Mouse (Mus musculus) E14TG2a.4 (cell line): ENCODE results near the gene Zfp385b.
"Not testable (repeated sequence)": the region's sequence is repeated elsewhere in the genome, so short reads cannot be mapped to it uniquely, and the experiment has no call there.

Experiments used
- H3K27me3 ChIP-seq: 2 replicates; pipeline ENCODE4 v1.6.1; 2014; ENCODE audit warnings: low read length, control low read depth; ENCODE audit not compliant: insufficient read depth
- H3K36me3 ChIP-seq: 2 replicates; pipeline ENCODE4 v1.6.1; 2014; ENCODE audit warnings: low read length, control low read depth; ENCODE audit not compliant: insufficient read depth
- H3K4me1 ChIP-seq: replicated peaks from 2 replicates; pipeline ENCODE4 v1.6.1; 2014; ENCODE audit warnings: low read depth, low read length, control low read depth
- H3K4me3 ChIP-seq: replicated peaks from 2 replicates; pipeline ENCODE4 v1.5.1; 2014; ENCODE audit warnings: mild to moderate bottlenecking, low read length
- H3K9me3 ChIP-seq: 2 replicates; pipeline ENCODE4 v1.6.1; 2014; ENCODE audit warnings: low read length, control low read depth
- CTCF ChIP-seq: conservative IDR thresholded peaks from 2 replicates; pipeline ENCODE4 v1.5.1; 2014; ENCODE audit warnings: low read length
- NANOG ChIP-seq: IDR thresholded peaks from 2 replicates; pipeline ENCODE4 v1.6.1; 2014; ENCODE audit warnings: borderline replicate concordance, low read length, mixed read lengths
- POU5F1 ChIP-seq: IDR thresholded peaks from 2 replicates; pipeline ENCODE4 v1.6.1; 2014; ENCODE audit warnings: low read length, borderline replicate concordance

Zfp385b gene

GRCm38 (mm10) chr2:77461413-77461812, 358.0 kb downstream of the Zfp385b start:
- Histone ChIP-seq H3K9me3 (no peaks in the 10 kb centered on the region), H3K36me3 (no peaks in the 10 kb centered on the region)
- no peak for TF ChIP-seq NANOG
- TF ChIP-seq POU5F1 = no peak
- no peak for TF ChIP-seq CTCF

DNA sequence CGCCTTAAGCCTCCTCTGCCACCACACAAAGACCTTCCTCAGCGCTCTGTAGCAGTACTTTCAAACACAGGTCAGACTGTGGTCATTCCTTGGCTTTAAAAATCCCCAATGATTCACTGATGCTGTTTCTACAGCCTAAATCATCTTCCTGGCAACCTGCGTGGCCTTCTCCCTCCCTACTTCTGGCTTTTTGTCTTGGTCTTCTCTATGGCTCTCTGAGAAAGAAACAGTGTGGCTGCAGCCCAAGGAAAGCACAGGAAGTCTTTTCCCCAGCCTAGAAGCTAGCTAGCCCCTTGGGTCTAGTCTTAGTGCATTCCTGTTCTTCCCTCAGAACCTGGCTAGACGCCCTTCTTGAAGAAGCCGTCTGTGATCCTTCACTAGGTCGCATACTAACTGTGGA, 359.4 kb downstream of the Zfp385b start:
- Histone ChIP-seq H3K4me3 (no peak overlapping the region), H3K9me3 (no peaks in the 10 kb centered on the region), H3K36me3 (no peaks in the 10 kb centered on the region), H3K4me1 (no peaks in the 10 kb centered on the region), H3K27me3 (no peaks in the 10 kb centered on the region; the same call in 1 of the 2 replicates)
- TF ChIP-seq CTCF (no peak), NANOG (no peak), POU5F1 (no peak)

More at GRCm38 (mm10) chr2:77461413-77461812, 358.0 kb downstream of the Zfp385b start:
- no peaks in the 10 kb centered on the region for H3K4me1 ChIP-seq
- H3K27me3 ChIP-seq = no peaks in the 10 kb centered on the region; the same call in 1 of the 2 replicates
- no peak overlapping the region for H3K4me3 ChIP-seq

DNA sequence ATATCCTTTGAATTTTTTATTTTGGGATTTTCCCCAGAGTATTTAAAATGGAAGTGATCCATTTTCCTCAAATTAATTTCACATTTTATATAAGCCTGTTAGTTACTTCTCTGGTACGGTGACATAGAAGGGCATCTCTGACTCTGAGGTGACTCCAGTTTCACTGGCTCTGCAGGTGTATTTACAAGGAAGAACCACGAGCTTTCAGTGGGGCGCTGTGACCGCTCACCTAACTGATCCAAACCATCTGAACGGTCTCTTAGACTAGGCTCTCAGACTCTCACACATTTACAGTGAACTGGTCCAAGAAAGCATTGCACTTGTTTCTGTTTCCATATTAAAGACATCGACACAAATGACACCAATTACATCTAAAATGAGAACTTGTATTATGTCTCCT, 361.0 kb downstream of the Zfp385b start:
- Histone ChIP-seq H3K36me3 (no peaks in the 10 kb centered on the region), H3K4me3 (no peak overlapping the region), H3K4me1 (no peaks in the 10 kb centered on the region), H3K9me3 (no peaks in the 10 kb centered on the region), H3K27me3 (no peaks in the 10 kb centered on the region; the same call in 1 of the 2 replicates)
- TF ChIP-seq CTCF (peak; percentile 23; the same call in 1 of the 2 replicates), NANOG (no peak)

- Histone ChIP-seq H3K36me3 (no peaks in the 10 kb centered on the region), H3K4me1 (no peaks in the 10 kb centered on the region), H3K27me3 (no peaks in the 10 kb centered on the region; the same call in 1 of the 2 replicates), H3K4me3 (no peak overlapping the region), H3K9me3 (no peaks in the 10 kb centered on the region)
- TF ChIP-seq POU5F1 (no peak), CTCF (no peak), NANOG (no peak)
Measured at GRCm38 (mm10) chr2:77457120-77457519, 362.3 kb downstream of the Zfp385b start.

GRCm38 (mm10) chr2:77456602-77457001, 362.8 kb downstream of the Zfp385b start:
- H3K9me3 ChIP-seq = no peaks in the 10 kb centered on the region
- TF ChIP-seq POU5F1 = no peak
- TF ChIP-seq NANOG = no peak
- TF ChIP-seq CTCF = peak; percentile 50
- no peak overlapping the region for H3K4me3 ChIP-seq
- no peaks in the 10 kb centered on the region for H3K36me3 ChIP-seq
- H3K27me3 ChIP-seq = no peaks in the 10 kb centered on the region; the same call in 1 of the 2 replicates
- H3K4me1 ChIP-seq = no peaks in the 10 kb centered on the region

- Histone ChIP-seq H3K36me3 (no peaks in the 10 kb centered on the region), H3K4me1 (no peaks in the 10 kb centered on the region), H3K27me3 (no peaks in the 10 kb centered on the region), H3K9me3 (no peaks in the 10 kb centered on the region), H3K4me3 (no peak overlapping the region)
- no peak for TF ChIP-seq CTCF
- TF ChIP-seq NANOG = no peak
- TF ChIP-seq POU5F1 = no peak
Measured at GRCm38 (mm10) chr2:77454341-77454937, 365.0 kb downstream of the Zfp385b start.

DNA sequence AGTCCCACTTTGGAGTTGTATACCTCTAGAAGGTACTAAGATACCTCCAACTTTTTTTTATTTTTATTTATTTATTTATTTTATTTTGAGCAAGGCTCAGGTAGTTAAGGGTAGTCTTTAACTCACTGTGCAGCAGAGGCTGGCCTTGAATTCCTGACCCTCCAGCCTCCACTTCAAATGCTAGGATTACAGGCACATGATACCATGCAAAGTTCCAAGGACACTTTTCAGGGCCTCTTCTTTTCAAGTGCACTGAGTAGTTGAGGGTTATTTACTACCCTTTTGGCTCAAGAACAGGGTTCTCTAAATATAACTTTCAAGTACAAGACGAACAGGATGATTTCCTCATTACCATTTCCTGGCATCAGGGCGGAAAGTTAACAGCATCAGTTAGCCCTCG, 365.7 kb downstream of the Zfp385b start:
- Histone ChIP-seq H3K4me3 (no peak overlapping the region), H3K36me3 (no peaks in the 10 kb centered on the region), H3K27me3 (no peaks in the 10 kb centered on the region), H3K4me1 (no peaks in the 10 kb centered on the region), H3K9me3 (no peaks in the 10 kb centered on the region)
- TF ChIP-seq CTCF (no peak), POU5F1 (no peak), NANOG (no peak)

DNA sequence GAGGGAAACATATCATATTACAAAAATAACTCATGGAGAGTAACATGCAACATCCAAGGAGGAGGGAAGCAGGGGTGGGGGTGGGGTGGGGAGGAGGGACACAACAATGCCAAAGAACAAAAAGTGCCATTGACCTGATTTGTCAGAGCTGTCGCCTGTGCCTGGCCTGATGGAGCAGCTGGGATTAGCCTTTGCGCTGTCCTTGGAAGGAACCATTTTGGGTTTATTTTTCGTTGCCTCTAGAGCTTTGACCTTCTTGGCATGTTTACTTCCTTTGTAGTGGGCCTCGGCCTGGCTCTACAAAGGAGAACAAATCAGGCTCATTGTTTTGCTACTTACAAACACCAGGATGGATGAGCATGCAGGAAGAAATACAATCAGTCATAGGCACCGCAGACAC, 369.4 kb downstream of the Zfp385b start:
- H3K9me3 ChIP-seq, H3K27me3 ChIP-seq: not testable (repeated sequence)

GRCm38 (mm10) chr2:77448951-77449480, 370.4 kb downstream of the Zfp385b start:
- no peaks in the 10 kb centered on the region for H3K4me1 ChIP-seq
- no peak for TF ChIP-seq NANOG
- no peak for TF ChIP-seq CTCF
- TF ChIP-seq POU5F1 = no peak
- no peaks in the 10 kb centered on the region for H3K27me3 ChIP-seq
- H3K9me3 ChIP-seq = no peaks in the 10 kb centered on the region
- H3K36me3 ChIP-seq = no peaks in the 10 kb centered on the region
- H3K4me3 ChIP-seq = no peak overlapping the region

More for the DNA sequence above, 369.4 kb downstream of the Zfp385b start:
- not testable (repeated sequence) for H3K4me3 ChIP-seq, H3K4me1 ChIP-seq, H3K36me3 ChIP-seq
